Mouse (Mus musculus) bone marrow, adult 2 months (tissue): ENCODE data around the gene Arv1. TPM values are rescaled to one million over a fixed set of nuclear protein-coding genes. Genes with fewer than 3 reads are reported as not detected.

Source experiments
- H3K27ac ChIP-seq: fragments of 200-500 bp; 2 replicates; pipeline ENCODE4 v1.5.1; 2012; ENCODE audit warnings: low read depth, mild to moderate bottlenecking, control low read depth, inconsistent platforms, low read length; ENCODE audit not compliant: control insufficient read depth, poor library complexity, insufficient read depth
- H3K4me1 ChIP-seq: fragments of 200-500 bp; 2 replicates; pipeline ENCODE4 v1.6.1; 2011; ENCODE audit warnings: low read length; ENCODE audit not compliant: control insufficient read depth, insufficient read depth
- H3K4me3 ChIP-seq: fragments of 200-500 bp; replicated peaks from 2 replicates; pipeline ENCODE3; 2011; ENCODE audit warnings: mild to moderate bottlenecking, low read depth, low read length, control low read depth; ENCODE audit not compliant: control insufficient read depth
- CTCF ChIP-seq: fragments of 200-500 bp; IDR thresholded peaks from 2 replicates; pipeline ENCODE4 v1.5.1; 2011; ENCODE audit warnings: low read length, control low read depth; ENCODE audit not compliant: control insufficient read depth, insufficient read depth
- POLR2A ChIP-seq: fragments of 200-500 bp; IDR thresholded peaks from 2 replicates; pipeline ENCODE4 v1.6.1; 2011; ENCODE audit warnings: low read depth, mild to moderate bottlenecking, control low read depth, low read length, borderline replicate concordance; ENCODE audit not compliant: control insufficient read depth
- WGBS: fragments of 180-500 bp; shearing (Covaris S2); methylation state at CpG from one replicate; pipeline ENCODE4 v1.1.7; 2018; 5-methylcytosine and 5-hydroxymethylcytosine counted together
- polyA plus RNA-seq: library from polyadenylated mRNA; stranded (reverse); fragments of >200 nt; gene quantifications from 2 replicates; pipeline ENCODE4 v1.2.4, GENCODE M21; 2011; ENCODE audit warnings: low replicate concordance; ENCODE audit not compliant: missing spikeins, insufficient read depth, insufficient read length

Arv1 gene
- 2.4 and 7.7 TPM in 2 replicates for polyA plus RNA-seq

GRCm38 (mm10) chr8:124721862-124722515 lies at the start of gene Arv1, which contains the start of gene Ttc13:
Arv1 (plus strand) TSS chr8:124722139.
Ttc13 (minus strand) TSS chr8:124721983.
- peak within 1 kb of the TSS; percentile 91 for H3K4me3 ChIP-seq
- no peak for TF ChIP-seq CTCF
- peak; percentile 69; the same call in 1 of the 2 replicates for TF ChIP-seq POLR2A
- peak within 1 kb of the TSS; percentile 66 for H3K27ac ChIP-seq
- under 1% methylated on average over 57 of the region's 59 CpGs for WGBS
- no peaks in the 10 kb centered on the region; the same call in 1 of the 2 replicates for H3K4me1 ChIP-seq

DNA sequence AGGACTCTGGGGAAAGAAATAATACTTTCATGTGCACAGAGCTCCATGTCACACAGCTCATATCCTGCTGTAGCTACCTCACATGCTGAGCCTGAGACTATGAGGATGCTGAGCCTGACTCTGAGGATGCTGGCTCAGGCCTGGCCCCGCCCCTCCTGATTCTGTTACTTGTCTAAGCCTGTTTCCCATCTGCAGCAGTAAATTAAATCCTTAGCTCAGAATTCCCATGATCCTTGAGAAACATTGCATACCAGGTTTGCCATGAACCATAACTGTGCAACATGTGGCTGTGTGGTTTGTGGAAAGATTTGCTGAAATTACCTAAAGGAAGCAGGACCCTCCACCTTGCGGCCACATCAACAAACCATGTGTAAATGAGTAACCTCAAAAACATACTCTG lies 49.6 kb upstream of the Arv1 start:
- no peak for TF ChIP-seq POLR2A
- TF ChIP-seq CTCF: no peak
- no peak overlapping the region for H3K4me3 ChIP-seq
- H3K4me1 ChIP-seq: no peaks in the 10 kb centered on the region
- no peak overlapping the region for H3K27ac ChIP-seq
- 89% methylated on average over 2 of the region's 2 CpGs for WGBS

- H3K4me3 ChIP-seq: no peak overlapping the region
- H3K4me1 ChIP-seq: no peaks in the 10 kb centered on the region
- TF ChIP-seq CTCF (no peak), POLR2A (no peak)
- WGBS: 80% methylated on average over 4 of the region's 4 CpGs
- no peak overlapping the region; the same call in 1 of the 2 replicates for H3K27ac ChIP-seq
Observed at GRCm38 (mm10) chr8:124676661-124677060, 45.3 kb upstream of the Arv1 start.

DNA sequence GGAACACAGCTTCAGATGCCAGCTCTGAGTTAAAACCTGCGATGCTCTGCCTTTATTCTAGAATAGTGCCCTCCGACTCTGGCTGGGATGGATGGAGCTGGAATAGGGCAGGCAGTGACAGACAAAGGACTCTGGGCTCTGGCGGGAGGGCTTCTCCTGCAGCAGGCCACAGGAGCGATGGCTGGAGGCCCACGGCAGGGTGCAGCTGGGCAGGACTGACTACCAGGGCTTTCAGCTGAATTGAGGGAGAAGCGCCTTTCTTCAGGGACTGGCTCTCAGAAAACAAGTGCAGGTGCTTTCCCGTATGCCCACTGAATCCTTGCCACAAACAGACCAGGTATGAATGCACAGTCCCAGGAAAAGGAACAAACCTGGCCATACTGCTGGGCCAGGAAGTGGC lies 44.9 kb upstream of the Arv1 start:
- Histone ChIP-seq H3K4me3 (no peak overlapping the region), H3K4me1 (no peaks in the 10 kb centered on the region), H3K27ac (no peak overlapping the region)
- WGBS: 91% methylated on average over 7 of the region's 7 CpGs
- no peak for TF ChIP-seq CTCF
- no peak for TF ChIP-seq POLR2A

DNA sequence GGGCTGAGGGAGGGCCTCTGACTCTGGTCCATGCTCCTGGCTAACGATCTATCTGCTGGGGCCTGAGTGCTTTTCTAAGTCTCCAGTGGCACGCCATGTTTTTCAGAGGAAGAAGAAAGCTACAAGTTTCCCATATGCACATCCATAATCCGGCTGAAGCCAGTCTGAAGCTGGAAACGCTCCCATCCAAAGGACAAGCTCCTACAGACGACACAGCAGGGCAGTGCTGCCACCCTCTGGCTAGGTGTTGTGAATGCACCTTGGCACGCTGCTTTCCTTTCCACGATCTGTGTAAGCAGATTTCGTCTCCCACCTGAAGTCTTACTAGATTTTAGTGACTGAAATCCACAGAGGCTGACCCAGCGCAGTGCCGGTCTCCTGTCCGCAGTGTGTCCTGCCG lies 44.5 kb upstream of the Arv1 start:
- 62% methylated on average over 12 of the region's 12 CpGs for WGBS
- Histone ChIP-seq H3K27ac (no peak overlapping the region), H3K4me3 (no peak overlapping the region), H3K4me1 (no peaks in the 10 kb centered on the region)
- TF ChIP-seq POLR2A: no peak
- peak; percentile 94 for TF ChIP-seq CTCF

DNA sequence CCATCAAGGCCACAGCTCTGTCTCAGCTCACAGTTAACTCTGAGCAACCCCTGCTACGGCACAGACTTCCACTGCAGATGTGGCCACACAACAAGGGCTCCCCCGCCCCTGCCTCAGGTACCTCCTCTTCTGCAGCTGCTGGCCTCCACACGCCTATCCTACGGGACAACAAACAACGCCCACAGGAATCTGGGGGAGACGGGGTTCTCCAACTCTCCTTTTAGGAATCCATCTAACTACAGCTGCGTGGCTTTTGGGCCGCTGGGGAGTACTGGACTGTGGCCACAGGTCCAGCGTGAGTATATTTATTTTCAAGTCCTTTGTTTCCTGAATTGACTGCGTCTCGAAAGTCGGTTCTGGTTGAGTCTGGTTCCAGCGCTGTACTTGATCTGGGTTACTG lies 43.7 kb upstream of the Arv1 start:
- Histone ChIP-seq H3K27ac (no peak overlapping the region), H3K4me3 (no peak overlapping the region), H3K4me1 (no peaks in the 10 kb centered on the region)
- TF ChIP-seq CTCF (no peak), POLR2A (no peak)
- 92% methylated on average over 13 of the region's 13 CpGs for WGBS

- TF ChIP-seq POLR2A: no peak
- TF ChIP-seq CTCF: no peak
- Histone ChIP-seq H3K27ac (no peak overlapping the region), H3K4me1 (no peaks in the 10 kb centered on the region), H3K4me3 (no peak overlapping the region)
- 90% methylated on average over 10 of the region's 10 CpGs for WGBS
Observed at GRCm38 (mm10) chr8:124681077-124681791, 40.7 kb upstream of the Arv1 start.

DNA sequence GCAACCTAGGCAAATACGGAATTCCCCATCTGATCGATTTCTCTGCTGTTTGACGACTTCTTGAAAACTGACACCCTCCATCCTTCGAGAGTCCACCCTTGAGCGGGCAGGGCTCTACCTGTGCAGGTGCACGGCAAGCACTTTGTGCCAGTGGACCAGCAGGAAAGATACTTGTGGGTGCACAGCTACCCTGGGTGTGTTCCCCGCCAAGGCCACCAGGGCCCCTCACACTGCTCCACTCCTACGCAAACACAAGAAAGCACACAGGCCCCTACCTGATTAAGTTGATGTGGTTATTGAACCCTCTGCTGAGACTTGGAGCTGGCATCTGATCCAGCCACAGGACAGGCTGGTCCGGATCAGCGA lies 40.2 kb upstream of the Arv1 start:
- no peak overlapping the region for H3K4me3 ChIP-seq
- TF ChIP-seq CTCF: no peak
- TF ChIP-seq POLR2A: no peak
- H3K27ac ChIP-seq: no peak overlapping the region
- 84% methylated on average over 10 of the region's 10 CpGs for whole genome bisulfite sequencing
- H3K4me1 ChIP-seq: no peaks in the 10 kb centered on the region
